Mouse (Mus musculus) lung, embryonic 15.5 days (tissue): ENCODE measurements around the gene Ier5. TPM values are rescaled to one million over a fixed set of nuclear protein-coding genes. Genes with fewer than 3 reads are reported as not detected.

ENCODE experiments used
- ATAC-seq: fragments of 200-750 bp; cut with Nextera tagmentation; 2 replicates; pipeline ENCODE4 v1.8.0; 2017; ENCODE audit warnings: moderate number of reproducible peaks, borderline replicate concordance; ENCODE audit not compliant: low FRiP score, low TSS enrichment; ENCODE audit errors: extremely low read depth
- H3K27ac ChIP-seq: fragments of 300-500 bp; sonication (generic); 2 replicates; pipeline ENCODE4 v1.5.1; 2015; ENCODE audit warnings: moderate library complexity, mild to moderate bottlenecking, inconsistent platforms
- H3K27me3 ChIP-seq: fragments of 300-500 bp; sonication (generic); 2 replicates; pipeline ENCODE4 v1.6.1; 2015; ENCODE audit warnings: inconsistent platforms
- H3K36me3 ChIP-seq: fragments of 300-500 bp; sonication (generic); 2 replicates; pipeline ENCODE4 v1.6.1; 2015; ENCODE audit warnings: inconsistent platforms
- H3K4me1 ChIP-seq: fragments of 300-500 bp; sonication (generic); 2 replicates; pipeline ENCODE4 v1.6.1; 2015; ENCODE audit warnings: inconsistent platforms
- H3K4me2 ChIP-seq: fragments of 300-500 bp; sonication (generic); 2 replicates; pipeline ENCODE4 v1.6.1; 2015; ENCODE audit warnings: inconsistent platforms, mild to moderate bottlenecking, moderate library complexity
- H3K4me3 ChIP-seq: fragments of 300-500 bp; sonication (generic); 2 replicates; pipeline ENCODE4 v1.5.1; 2015; ENCODE audit warnings: mild to moderate bottlenecking, inconsistent platforms
- H3K9ac ChIP-seq: fragments of 300-500 bp; sonication (generic); 2 replicates; pipeline ENCODE4 v1.6.1; 2015; ENCODE audit warnings: inconsistent platforms
- H3K9me3 ChIP-seq: fragments of 300-500 bp; sonication (generic); 2 replicates; pipeline ENCODE4 v1.6.1; 2016; ENCODE audit warnings: inconsistent platforms
- WGBS: fragments of 180-500 bp; shearing (Covaris S2); methylation state at CpG from one replicate; pipeline ENCODE4 v1.1.7; 2015; 5-methylcytosine and 5-hydroxymethylcytosine counted together
- polyA plus RNA-seq: library from polyadenylated mRNA; unstranded; fragments of >200 nt; fragmentation: Nextera tagmentation; extraction: Ambion mirVana; gene quantifications from 2 replicates; pipeline ENCODE4 v1.2.1, GENCODE M21; 2015

Ier5 gene
- polyA plus RNA-seq, 1 experiment from 2014 or later: 7.0 TPM

DNA sequence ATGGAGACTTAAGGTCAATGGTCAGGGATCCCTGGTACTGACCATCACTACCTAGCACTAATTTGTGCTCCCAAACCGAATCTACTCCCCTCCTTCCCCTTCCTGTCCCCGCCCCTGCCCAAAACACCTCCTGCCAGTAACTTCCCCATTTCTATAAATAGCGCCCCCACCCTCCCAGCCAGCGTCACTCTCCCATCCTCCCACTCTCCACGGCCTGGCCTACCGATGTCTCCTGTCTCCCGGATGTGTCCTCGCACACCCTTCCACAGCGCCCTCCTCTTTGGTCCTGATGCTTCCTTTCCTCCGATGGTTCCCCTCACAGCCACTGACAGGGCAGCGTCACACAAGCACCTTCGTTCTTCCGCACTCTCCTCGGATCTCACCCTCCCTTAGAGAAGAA, 39.9 kb downstream of the Ier5 start:
- no peak overlapping the region for H3K9ac ChIP-seq
- 23% methylated on average over 14 of the region's 14 CpGs for WGBS
- no peak overlapping the region for H3K27ac ChIP-seq
- no peak overlapping the region for H3K4me3 ChIP-seq
- no peaks in the 10 kb centered on the region for H3K27me3 ChIP-seq
- ATAC-seq: peak; percentile 31
- H3K9me3 ChIP-seq: no peaks in the 10 kb centered on the region
- H3K4me1 ChIP-seq: peaks cover 41% of the 10 kb centered on the region
- no peaks in the 10 kb centered on the region for H3K36me3 ChIP-seq
- H3K4me2 ChIP-seq: 0 out of 2 replicates have a peak overlapping the region, but pooled peaks have one; percentile 14

DNA sequence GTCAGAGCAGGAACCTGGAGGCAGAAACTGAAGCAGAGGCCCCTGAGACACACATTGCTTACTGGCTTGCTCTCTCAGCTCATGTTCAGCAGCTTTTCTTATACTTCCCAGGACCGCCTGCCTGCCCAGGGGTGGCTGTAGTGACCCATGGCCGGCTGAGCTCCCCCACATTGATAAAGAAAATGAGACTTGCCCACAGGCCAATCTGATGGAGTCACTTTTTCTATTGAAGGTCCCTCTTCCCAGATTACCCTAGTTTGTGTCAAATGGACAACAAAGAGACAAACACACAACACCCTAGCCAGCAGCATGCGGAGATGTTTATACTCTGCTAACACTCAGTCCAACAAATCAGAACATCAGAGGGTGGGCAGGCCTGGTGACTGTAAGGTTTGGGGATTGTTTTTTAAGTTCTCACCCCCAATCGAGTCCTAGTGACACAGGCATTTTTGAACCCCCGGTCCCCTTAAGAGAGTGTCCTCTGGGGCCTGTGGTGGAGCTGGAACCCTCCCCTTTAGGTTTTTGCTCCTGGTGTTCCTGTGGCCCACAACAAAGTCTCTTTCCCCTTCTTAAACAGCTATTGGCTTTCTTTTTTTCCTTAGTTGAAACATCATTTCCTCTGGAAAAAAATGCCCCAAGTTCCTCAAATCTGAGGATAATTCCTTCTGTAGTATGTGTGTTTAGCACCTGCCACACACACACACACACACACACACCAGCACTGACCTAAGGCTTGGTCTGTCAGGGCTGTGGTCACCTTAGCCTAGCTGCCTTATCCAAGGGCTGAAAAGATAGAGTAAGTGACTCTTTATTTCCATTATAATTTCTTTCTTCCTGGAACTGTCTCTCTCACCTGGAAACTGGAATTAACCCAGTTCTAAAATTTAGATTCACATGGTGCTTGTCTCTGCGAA, 41.1 kb downstream of the Ier5 start:
- Histone ChIP-seq H3K4me2 (no peak overlapping the region), H3K27ac (no peak overlapping the region), H3K4me1 (peaks cover 43% of the 10 kb centered on the region), H3K9me3 (no peaks in the 10 kb centered on the region), H3K27me3 (no peaks in the 10 kb centered on the region), H3K9ac (no peak overlapping the region), H3K4me3 (no peak overlapping the region), H3K36me3 (no peaks in the 10 kb centered on the region)
- WGBS: 61% methylated on average over 6 of the region's 6 CpGs
- ATAC-seq: no peak

DNA sequence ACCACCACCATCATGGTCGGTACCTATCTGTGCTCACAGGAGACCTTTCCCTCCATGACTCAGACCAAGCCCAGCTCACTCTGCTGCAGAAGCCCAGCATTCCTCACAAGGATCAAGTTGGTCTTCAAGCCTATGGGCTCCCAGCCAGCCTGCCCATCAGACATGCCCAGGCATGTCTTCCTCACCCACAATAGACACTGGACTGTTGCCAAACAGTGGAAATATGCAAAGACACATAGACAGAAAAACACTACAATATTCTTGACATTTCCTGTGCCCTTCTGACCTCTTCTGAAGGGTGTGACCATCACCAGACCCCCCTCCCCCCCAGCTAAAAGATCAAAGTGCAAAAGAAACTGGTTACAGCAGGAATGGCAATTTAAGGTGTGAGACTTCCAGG, 43.3 kb downstream of the Ier5 start:
- 97% methylated on average over 1 of the region's 1 CpGs for WGBS
- H3K27me3 ChIP-seq: no peaks in the 10 kb centered on the region
- H3K9ac ChIP-seq: no peak overlapping the region
- peaks cover 65% of the 10 kb centered on the region for H3K4me1 ChIP-seq
- no peaks in the 10 kb centered on the region for H3K9me3 ChIP-seq
- no peak for ATAC-seq
- no peaks in the 10 kb centered on the region for H3K36me3 ChIP-seq
- H3K27ac ChIP-seq: no peak overlapping the region; the same call in 1 of the 2 replicates
- no peak overlapping the region for H3K4me2 ChIP-seq
- no peak overlapping the region for H3K4me3 ChIP-seq

DNA sequence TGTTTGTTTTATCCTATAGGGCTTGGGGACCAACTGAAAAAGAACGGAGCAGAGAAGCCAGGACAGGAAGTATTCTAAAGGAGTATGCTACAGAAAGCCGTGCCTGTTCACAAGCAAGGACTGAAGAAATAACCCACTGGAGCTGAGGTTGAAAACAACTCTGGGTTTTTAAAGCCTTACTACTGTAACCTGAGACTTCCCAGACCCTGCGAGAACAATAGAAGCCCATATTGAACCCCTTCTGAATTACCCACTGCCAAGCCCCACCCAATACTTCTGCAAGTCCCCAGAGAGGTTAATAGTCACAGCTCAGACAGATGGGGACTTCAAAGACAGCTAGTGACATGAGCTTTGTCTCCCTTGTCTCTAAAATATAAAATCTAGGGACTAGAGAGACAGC, 44.4 kb downstream of the Ier5 start:
- no peak overlapping the region for H3K4me2 ChIP-seq
- no peak overlapping the region for H3K27ac ChIP-seq
- no peak overlapping the region for H3K4me3 ChIP-seq
- H3K27me3 ChIP-seq: no peaks in the 10 kb centered on the region
- no peaks in the 10 kb centered on the region for H3K9me3 ChIP-seq
- no peaks in the 10 kb centered on the region for H3K36me3 ChIP-seq
- no peak for ATAC-seq
- no peak overlapping the region for H3K9ac ChIP-seq
- WGBS: 19% methylated on average over 3 of the region's 3 CpGs
- H3K4me1 ChIP-seq: peaks cover 72% of the 10 kb centered on the region

DNA sequence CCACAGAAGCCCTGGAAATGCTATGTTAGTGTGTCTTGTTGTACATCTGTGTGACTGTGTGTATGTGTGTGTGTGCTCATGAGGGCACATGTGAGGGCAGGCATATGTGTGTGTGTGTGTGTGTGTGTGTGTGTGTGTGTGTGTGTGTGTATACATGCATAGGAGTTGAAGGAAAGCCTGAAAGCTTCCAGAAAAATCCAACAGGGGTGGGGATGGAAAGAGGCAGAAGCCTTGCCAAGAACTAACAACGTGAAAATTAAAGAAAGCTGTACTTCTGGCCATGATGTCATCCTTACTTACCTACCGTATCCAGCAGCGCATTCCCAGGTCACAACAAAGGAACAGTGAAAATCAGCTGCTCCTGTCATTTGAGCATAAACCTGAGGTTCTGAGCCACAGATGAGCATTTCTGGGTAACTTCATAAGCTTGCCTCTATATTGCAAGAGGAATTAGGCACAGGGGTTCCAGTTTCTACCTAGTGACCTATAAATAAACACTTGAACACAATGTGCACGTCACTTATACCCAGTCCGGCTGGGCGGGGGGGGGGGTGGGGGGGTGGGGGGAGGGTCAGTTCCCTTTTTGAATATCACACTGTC, 45.0 kb downstream of the Ier5 start:
- H3K36me3 ChIP-seq: no peaks in the 10 kb centered on the region
- H3K4me1 ChIP-seq: peaks cover 73% of the 10 kb centered on the region
- no peak overlapping the region for H3K27ac ChIP-seq
- H3K27me3 ChIP-seq: no peaks in the 10 kb centered on the region
- H3K9me3 ChIP-seq: no peaks in the 10 kb centered on the region
- no peak overlapping the region for H3K4me2 ChIP-seq
- WGBS: 21% methylated on average over 6 of the region's 6 CpGs
- ATAC-seq: no peak
- no peak overlapping the region for H3K4me3 ChIP-seq
- no peak overlapping the region for H3K9ac ChIP-seq

DNA sequence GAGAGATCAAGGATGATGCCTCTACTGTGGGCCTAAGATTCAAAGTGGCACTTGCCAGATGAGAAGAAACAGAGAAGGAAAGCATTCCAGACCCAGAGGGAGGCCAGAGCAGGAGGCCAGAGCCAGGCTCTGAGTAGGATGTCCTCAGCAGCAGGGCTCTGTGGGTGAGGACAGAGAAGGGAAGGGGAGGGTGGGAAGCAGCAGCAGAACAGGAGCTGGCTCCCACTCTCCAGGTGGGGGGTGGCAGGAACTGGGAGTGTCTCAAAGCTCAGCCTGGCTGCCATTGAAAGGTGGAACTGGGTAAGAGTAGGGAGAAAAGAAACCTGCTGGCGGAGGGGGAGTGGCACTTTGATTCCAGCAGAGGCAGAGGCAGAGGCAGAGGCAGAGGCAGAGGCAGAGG, 46.1 kb downstream of the Ier5 start:
- H3K9ac ChIP-seq: no peak overlapping the region
- H3K27ac ChIP-seq: peak overlapping the region; percentile 85
- no peaks in the 10 kb centered on the region for H3K27me3 ChIP-seq
- H3K4me1 ChIP-seq: peaks cover 68% of the 10 kb centered on the region
- no peaks in the 10 kb centered on the region for H3K9me3 ChIP-seq
- H3K4me2 ChIP-seq: peak overlapping the region; percentile 7; the same call in 1 of the 2 replicates
- H3K4me3 ChIP-seq: no peak overlapping the region
- 65% methylated on average over 1 of the region's 1 CpGs for WGBS
- ATAC-seq: no peak
- H3K36me3 ChIP-seq: no peaks in the 10 kb centered on the region

DNA sequence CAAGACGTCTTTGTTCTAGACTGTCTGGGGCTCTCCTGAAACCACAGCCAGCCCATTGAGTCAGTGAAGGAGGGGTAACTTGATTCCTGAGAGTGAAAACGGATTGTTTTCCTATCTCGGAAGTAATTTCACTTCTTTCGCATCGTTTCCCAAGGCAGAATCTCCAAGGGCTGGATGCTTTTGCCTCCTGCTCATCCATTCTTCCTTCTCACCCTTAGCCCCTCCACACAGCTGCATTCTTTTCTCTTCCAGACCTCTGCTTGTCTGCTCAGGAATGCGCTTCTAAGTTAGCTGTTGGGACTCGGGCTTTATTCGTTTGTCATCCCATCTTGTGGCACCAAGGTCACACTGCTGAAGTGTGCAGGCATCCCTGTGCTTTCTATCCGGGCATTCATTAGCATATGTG, 46.7 kb downstream of the Ier5 start:
- Histone ChIP-seq H3K27ac (peak overlapping the region; percentile 85), H3K9me3 (no peaks in the 10 kb centered on the region), H3K4me1 (peaks cover 65% of the 10 kb centered on the region), H3K4me3 (no peak overlapping the region), H3K4me2 (peak overlapping the region; percentile 7; the same call in 1 of the 2 replicates), H3K9ac (no peak overlapping the region), H3K36me3 (no peaks in the 10 kb centered on the region), H3K27me3 (no peaks in the 10 kb centered on the region)
- WGBS: 13% methylated on average over 9 of the region's 9 CpGs
- ATAC-seq: no peak

DNA sequence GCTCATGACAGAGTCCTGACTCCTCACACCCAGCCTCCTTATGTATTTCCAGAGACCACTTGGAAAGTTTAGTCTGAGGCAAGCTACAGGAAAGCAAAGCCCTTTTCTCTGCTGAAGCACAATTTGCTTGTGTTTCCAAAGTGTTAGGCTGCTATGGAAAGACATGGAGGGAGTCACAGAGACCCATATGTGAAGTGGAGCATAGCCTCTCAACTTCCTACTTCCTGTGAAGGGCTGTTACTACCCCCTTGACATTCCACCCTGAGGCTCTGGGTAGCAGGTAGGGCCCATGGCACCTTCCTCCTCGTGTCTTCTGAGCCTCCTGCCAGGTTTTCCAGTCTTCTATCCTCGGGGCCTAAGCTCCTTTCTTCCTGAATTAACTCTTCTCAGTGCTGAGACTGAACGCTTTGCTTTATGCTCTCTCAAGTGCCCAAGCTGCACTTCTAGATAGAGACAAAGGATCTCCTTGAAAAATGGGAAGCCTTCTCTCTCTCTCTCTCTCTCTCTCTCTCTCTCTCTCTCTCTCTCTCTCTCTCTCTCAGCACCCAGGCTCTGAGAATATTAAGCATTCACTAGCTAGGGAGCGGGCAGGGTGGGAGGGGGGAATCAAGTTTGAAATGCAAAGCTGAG, 47.2 kb downstream of the Ier5 start:
- H3K27ac ChIP-seq: peak overlapping the region; percentile 85
- no peak overlapping the region for H3K4me3 ChIP-seq
- H3K9ac ChIP-seq: no peak overlapping the region
- H3K4me2 ChIP-seq: peak overlapping the region; percentile 7
- 15% methylated on average over 4 of the region's 4 CpGs for WGBS
- peak; percentile 26; the same call in 1 of the 2 replicates for ATAC-seq
- H3K36me3 ChIP-seq: no peaks in the 10 kb centered on the region
- H3K4me1 ChIP-seq: peaks cover 65% of the 10 kb centered on the region
- no peaks in the 10 kb centered on the region for H3K9me3 ChIP-seq
- no peaks in the 10 kb centered on the region for H3K27me3 ChIP-seq

DNA sequence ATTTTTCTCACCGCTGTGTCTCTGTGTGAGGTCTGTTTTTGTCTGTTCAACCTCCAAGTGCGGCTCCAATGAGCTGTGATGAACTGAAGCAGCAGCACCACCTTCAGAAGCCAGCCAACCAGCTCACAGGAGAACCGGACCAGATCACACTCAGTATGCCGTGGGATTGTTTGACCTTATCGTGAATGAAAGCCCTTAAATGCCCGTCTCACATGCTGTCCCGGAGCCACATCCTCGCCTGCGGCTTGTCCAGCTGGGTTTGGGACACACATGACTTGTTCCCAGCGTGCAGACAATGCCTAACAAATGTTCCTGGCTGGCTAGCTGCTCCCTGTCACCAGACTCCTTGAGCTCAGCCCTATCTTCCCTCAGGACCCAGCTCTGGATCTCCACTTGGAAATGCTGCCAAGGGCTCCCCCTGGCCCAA, 47.7 kb downstream of the Ier5 start:
- no peak overlapping the region for H3K9ac ChIP-seq
- no peaks in the 10 kb centered on the region for H3K9me3 ChIP-seq
- no peak overlapping the region; the same call in 1 of the 2 replicates for H3K4me2 ChIP-seq
- ATAC-seq: peak; percentile 78
- peaks cover 65% of the 10 kb centered on the region for H3K4me1 ChIP-seq
- WGBS: 28% methylated on average over 10 of the region's 10 CpGs
- no peaks in the 10 kb centered on the region for H3K27me3 ChIP-seq
- H3K4me3 ChIP-seq: no peak overlapping the region
- peak overlapping the region; percentile 85 for H3K27ac ChIP-seq
- H3K36me3 ChIP-seq: no peaks in the 10 kb centered on the region

DNA sequence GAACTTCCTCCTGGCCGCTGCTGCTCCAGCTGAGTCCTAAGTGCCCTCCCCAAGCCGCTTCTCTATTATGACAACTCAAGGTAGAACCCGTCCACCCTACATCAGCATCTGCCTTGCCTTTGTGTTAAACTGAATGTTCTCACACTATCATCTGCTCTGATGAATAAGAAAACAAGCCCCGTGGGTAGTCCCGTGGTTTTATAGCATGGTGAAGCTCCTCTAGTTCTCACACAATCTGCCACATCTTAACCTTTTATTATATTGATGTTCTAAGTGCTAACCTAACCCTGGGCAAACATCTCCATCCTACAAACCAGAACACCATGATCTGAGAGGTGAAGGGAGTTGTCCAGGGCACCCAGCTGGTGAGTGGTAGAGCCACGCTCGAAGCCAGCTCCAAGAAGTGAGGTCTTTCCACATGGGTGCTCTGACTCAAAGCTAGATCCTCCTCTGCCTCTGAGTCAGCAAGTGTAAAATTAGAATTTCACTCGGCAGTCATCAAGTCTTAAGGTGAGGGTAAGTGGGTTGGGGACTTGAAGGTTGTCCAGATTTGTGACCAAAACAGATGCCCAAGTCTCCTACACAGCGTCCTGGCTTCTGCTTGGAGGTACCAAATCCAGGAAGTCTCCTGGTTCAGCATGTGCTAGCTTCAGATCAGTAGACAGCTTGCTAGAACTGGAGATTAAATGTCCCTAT, 48.4 kb downstream of the Ier5 start:
- no peak; the same call in 1 of the 2 replicates for ATAC-seq
- 83% methylated on average over 9 of the region's 9 CpGs for WGBS
- no peak overlapping the region for H3K9ac ChIP-seq
- peak overlapping the region; percentile 85 for H3K27ac ChIP-seq
- H3K4me2 ChIP-seq: no peak overlapping the region
- H3K27me3 ChIP-seq: no peaks in the 10 kb centered on the region
- H3K4me1 ChIP-seq: peaks cover 59% of the 10 kb centered on the region
- H3K4me3 ChIP-seq: no peak overlapping the region
- no peaks in the 10 kb centered on the region for H3K9me3 ChIP-seq
- H3K36me3 ChIP-seq: no peaks in the 10 kb centered on the region

DNA sequence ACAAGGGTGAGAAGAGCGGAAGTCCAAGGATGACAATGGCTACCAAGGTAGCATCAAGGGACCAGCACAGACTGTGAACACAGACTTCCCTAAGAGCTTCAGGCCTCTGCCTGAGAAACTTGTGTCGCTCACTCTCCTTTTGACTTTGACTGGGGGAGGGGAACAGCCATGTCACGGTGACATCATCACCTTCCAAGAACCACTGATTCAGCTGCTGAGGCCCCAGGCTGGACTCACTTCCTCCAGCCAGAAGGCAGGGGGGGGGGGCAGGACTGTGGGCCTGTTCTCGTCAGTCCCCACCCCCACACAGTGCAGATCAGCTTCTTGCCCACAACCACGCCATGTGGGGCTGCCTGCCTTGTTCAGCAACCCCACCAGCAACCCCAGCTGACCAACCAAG, 49.3 kb downstream of the Ier5 start:
- no peaks in the 10 kb centered on the region for H3K9me3 ChIP-seq
- H3K27ac ChIP-seq: no peak overlapping the region
- WGBS: 54% methylated on average over 5 of the region's 5 CpGs
- no peak overlapping the region for H3K9ac ChIP-seq
- peak; percentile 29; the same call in 1 of the 2 replicates for ATAC-seq
- no peaks in the 10 kb centered on the region for H3K36me3 ChIP-seq
- H3K4me1 ChIP-seq: peaks cover 51% of the 10 kb centered on the region
- H3K27me3 ChIP-seq: no peaks in the 10 kb centered on the region
- no peak overlapping the region for H3K4me2 ChIP-seq
- H3K4me3 ChIP-seq: no peak overlapping the region
